Mouse (Mus musculus) intestine, postnatal 0 days (tissue): ENCODE measurements at regions not wholly inside any gene's neighbourhood (a gene's known extent, or its start where the extent isn't known, plus 50 kb on each side); places are given as distances from the start of the nearest gene placed in this dataset.

ENCODE experiments used
- ATAC-seq: fragments of 200-750 bp; cut with Nextera tagmentation; 2 replicates; pipeline ENCODE4 v1.8.0; 2017; ENCODE audit warnings: mild to moderate bottlenecking, moderate TSS enrichment, moderate library complexity
- H3K27ac ChIP-seq: fragments of 300-500 bp; sonication (generic); 2 replicates; pipeline ENCODE4 v1.5.1; 2014; ENCODE audit warnings: mild to moderate bottlenecking, low read depth, low read length, moderate library complexity
- H3K27me3 ChIP-seq: fragments of 300-500 bp; sonication (generic); replicated peaks from 2 replicates; pipeline ENCODE4 v1.6.1; 2014; ENCODE audit warnings: low read length, mixed read lengths; ENCODE audit not compliant: control insufficient read depth, insufficient read depth
- H3K36me3 ChIP-seq: fragments of 300-500 bp; sonication (generic); 2 replicates; pipeline ENCODE4 v1.6.1; 2014; ENCODE audit warnings: mild to moderate bottlenecking, moderate library complexity; ENCODE audit not compliant: control insufficient read depth, insufficient read depth
- H3K4me1 ChIP-seq: fragments of 300-500 bp; sonication (generic); replicated peaks from 2 replicates; pipeline ENCODE4 v1.6.1; 2014; ENCODE audit warnings: antibody characterized with exemption, low read length, mixed read lengths; ENCODE audit not compliant: control insufficient read depth, insufficient read depth
- H3K4me2 ChIP-seq: fragments of 300-500 bp; sonication (generic); replicated peaks from 2 replicates; pipeline ENCODE4 v1.6.1; 2014; ENCODE audit warnings: low read depth, mild to moderate bottlenecking, moderate library complexity
- H3K4me3 ChIP-seq: fragments of 300-500 bp; sonication (generic); 2 replicates; pipeline ENCODE4 v1.5.1; 2014; ENCODE audit warnings: low read depth, low read length
- H3K9ac ChIP-seq: fragments of 300-500 bp; sonication (generic); 2 replicates; pipeline ENCODE4 v1.6.1; 2014; ENCODE audit warnings: mild to moderate bottlenecking, low read depth, low read length
- H3K9me3 ChIP-seq: fragments of 300-500 bp; sonication (generic); 2 replicates; pipeline ENCODE4 v1.6.1; 2016; ENCODE audit warnings: mixed run types; ENCODE audit not compliant: control insufficient read depth
- CTCF ChIP-seq: sonication (generic); IDR thresholded peaks from 2 replicates; pipeline ENCODE4 v1.5.1; 2016; ENCODE audit warnings: low read depth, mild to moderate bottlenecking, control low read depth, antibody characterized with exemption, moderate library complexity
- WGBS: fragments of 180-500 bp; shearing (Covaris S2); extraction: QIAGEN DNeasy Blood & Tissue Kit; methylation state at CpG from one replicate; pipeline ENCODE4 v1.1.7; 2014; 5-methylcytosine and 5-hydroxymethylcytosine counted together

DNA sequence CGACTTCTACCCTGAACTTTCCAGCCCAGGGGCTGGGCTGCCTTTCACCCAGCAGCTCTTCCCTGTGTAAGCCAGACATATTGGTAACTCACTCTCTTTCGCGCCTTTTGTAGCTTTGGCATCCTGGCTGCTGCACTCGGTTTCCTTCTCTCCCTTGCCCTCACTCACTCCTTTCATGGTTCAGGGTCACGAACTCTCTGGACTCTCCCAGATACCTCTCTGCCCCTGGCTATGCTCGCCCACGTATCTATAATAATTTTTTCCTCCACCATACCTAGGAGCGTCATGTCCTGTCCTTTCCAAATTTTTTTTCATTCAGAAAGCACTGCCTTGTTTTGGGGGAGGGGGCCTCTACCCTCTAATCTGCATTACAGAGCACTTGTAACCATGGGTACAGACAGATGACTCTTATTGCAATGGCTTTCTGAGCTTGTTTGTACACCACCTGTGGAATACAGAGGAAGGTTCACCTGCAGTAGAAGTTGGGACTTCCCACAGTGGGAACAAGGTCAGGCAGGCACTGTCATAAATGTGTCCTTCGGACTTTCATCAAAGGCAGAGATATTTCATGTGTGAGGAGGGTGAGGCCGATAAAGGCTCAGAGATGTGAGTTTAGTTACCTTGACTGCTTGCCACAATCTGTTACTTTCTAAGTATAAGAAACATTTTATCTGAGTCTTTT lies 134.8 kb upstream of the Slc38a2 start:
- no peaks in the 10 kb centered on the region for H3K27me3 ChIP-seq
- no peak overlapping the region for H3K4me3 ChIP-seq
- H3K9ac ChIP-seq, result no peak overlapping the region
- H3K36me3 ChIP-seq, result no peaks in the 10 kb centered on the region
- peak; percentile 32; the same call in 1 of the 2 replicates for TF ChIP-seq CTCF
- no peak overlapping the region for H3K27ac ChIP-seq
- WGBS, result 44% methylated on average over 10 of the region's 10 CpGs
- H3K4me2 ChIP-seq, result 0 out of 2 replicates have a peak overlapping the region, but pooled peaks have one; percentile 13
- no peaks in the 10 kb centered on the region for H3K9me3 ChIP-seq
- H3K4me1 ChIP-seq, result no peaks in the 10 kb centered on the region; the same call in 1 of the 2 replicates
- peak; percentile 96 for ATAC-seq

DNA sequence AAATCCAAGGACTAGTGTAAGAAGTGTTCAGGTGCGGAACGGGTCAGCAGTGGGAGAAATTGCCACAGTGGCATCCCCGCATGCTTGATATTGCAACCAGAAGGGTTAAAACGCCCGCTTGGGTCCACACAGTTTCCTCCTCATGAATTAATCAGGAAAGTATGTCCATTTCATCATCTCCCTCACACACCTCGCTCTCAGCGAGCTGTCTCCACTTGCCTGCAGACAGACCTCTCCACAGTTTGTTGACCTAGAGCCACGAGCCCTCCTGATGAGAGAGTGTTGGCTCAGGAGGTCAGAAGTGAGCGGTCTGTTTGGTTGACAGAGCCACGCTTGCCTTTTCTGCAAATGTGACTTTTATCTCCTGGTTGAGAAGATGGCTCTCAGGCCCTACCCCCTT lies 132.9 kb upstream of the Slc38a2 start:
- Histone ChIP-seq H3K36me3 (no peaks in the 10 kb centered on the region), H3K4me1 (no peaks in the 10 kb centered on the region; the same call in 1 of the 2 replicates), H3K9me3 (no peaks in the 10 kb centered on the region), H3K9ac (no peak overlapping the region), H3K27ac (no peak overlapping the region), H3K4me2 (no peak overlapping the region), H3K4me3 (no peak overlapping the region), H3K27me3 (no peaks in the 10 kb centered on the region)
- ATAC-seq, result no peak
- 79% methylated on average over 10 of the region's 10 CpGs for WGBS
- TF ChIP-seq CTCF, result no peak

DNA sequence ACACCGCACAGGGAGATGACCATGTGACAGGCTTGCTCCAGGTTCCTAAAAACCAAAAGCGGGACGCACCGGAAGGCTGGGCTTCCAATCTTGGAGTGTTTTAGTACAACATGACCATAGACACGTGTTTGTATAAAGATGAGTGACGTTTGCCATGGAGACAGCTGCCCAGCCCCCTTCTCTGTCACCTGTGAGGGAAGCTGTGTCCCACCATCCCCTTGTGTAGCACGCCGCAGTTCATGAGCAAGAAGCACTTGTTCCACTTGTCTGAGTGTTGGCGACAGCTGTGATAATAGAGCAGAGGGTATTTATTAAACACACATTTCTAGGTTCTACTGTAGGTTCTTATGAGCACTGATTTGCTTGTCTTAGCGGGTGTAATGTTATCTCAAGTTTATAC lies 131.7 kb upstream of the Slc38a2 start:
- Histone ChIP-seq H3K4me3 (no peak overlapping the region), H3K9me3 (no peaks in the 10 kb centered on the region), H3K27ac (no peak overlapping the region), H3K4me1 (no peaks in the 10 kb centered on the region; the same call in 1 of the 2 replicates), H3K27me3 (no peaks in the 10 kb centered on the region), H3K4me2 (no peak overlapping the region), H3K9ac (no peak overlapping the region), H3K36me3 (no peaks in the 10 kb centered on the region)
- no peak for ATAC-seq
- TF ChIP-seq CTCF, result no peak
- 91% methylated on average over 10 of the region's 10 CpGs for WGBS

DNA sequence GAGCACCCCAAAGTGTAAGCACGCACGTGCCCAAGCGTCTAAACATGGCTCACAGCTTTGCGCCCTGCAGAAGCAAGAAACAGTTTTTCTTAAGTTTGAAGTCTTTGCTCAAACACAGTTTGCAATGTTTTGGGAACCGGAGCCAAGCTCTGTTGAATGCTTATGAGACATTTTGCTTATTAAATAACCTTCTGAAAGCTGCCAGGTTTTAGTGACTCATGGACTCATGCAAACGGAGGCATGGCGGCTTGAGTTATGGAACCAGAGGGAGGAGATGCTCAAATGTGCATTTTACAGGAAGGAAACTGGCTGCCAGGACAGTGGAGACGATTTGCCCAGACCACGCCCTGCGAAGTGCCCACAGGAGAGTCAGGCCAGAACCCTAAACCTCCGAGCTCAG lies 131.0 kb upstream of the Slc38a2 start:
- no peak overlapping the region for H3K4me3 ChIP-seq
- no peak overlapping the region for H3K9ac ChIP-seq
- no peak for ATAC-seq
- H3K4me2 ChIP-seq, result no peak overlapping the region
- WGBS, result 71% methylated on average over 11 of the region's 11 CpGs
- no peak overlapping the region for H3K27ac ChIP-seq
- H3K36me3 ChIP-seq, result no peaks in the 10 kb centered on the region
- H3K4me1 ChIP-seq, result no peaks in the 10 kb centered on the region; the same call in 1 of the 2 replicates
- TF ChIP-seq CTCF, result no peak
- no peaks in the 10 kb centered on the region for H3K9me3 ChIP-seq
- H3K27me3 ChIP-seq, result no peaks in the 10 kb centered on the region

DNA sequence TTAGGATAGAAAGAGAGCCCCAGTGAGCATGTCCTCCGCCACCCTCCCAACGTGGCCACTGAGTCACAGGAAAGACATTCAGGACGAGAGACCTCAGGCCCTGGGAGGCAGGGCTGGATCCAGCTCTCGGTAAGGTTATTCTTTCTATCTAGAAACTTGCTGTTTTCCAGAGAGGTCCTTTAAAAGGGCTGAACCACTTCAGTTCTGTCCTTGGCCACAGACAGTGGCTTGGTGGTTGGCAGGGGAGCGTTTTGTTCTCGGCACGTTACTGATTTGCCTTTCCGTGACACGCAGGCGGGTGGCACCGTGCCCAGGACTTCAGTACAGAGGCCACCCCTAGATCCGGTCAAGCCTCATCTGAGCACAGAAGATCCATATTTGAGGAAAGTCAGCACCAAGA lies 130.4 kb upstream of the Slc38a2 start:
- Histone ChIP-seq H3K27ac (no peak overlapping the region), H3K36me3 (no peaks in the 10 kb centered on the region), H3K9ac (no peak overlapping the region), H3K4me2 (no peak overlapping the region), H3K4me1 (no peaks in the 10 kb centered on the region; the same call in 1 of the 2 replicates), H3K4me3 (no peak overlapping the region), H3K9me3 (no peaks in the 10 kb centered on the region), H3K27me3 (no peaks in the 10 kb centered on the region)
- TF ChIP-seq CTCF, result no peak
- WGBS, result 87% methylated on average over 12 of the region's 12 CpGs
- ATAC-seq, result no peak

DNA sequence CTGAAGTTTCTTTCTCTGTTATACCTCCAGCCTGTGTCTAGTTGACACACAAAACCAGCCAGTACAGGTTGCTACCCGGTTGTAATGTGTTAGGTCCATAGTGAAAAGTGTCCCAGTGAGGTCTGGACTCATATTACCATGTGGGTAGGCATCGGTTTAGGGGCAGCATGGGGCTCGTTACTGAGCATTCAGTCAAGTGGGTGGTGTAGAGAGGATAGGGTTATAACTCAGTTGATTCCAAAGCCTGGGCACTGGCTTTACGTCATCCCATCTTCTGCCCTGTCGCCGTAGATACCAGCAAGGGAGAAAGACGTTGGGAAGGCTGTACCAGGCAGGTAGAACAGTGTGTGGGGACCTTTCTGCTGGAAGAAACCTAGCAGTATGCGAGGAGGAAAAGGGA lies 129.2 kb upstream of the Slc38a2 start:
- no peak for ATAC-seq

DNA sequence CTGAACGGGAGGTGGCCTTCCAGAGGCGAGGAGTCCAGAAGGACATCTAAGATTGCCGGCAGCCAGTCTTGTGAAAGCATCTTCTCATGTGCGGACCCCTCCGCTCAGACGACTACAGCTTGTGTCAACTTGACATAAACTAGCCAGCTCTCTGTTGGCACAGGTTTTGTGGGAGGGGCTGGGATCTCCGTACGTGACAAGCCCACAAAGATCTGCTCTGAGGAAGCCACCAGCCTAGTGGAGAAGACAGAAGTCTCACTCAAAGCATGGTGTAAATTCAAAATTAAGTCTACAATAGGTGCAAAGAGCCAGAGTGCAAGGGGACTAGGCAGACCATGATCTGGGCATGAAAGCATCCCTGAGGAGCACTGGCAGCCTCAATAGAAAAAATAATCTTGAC lies 128.4 kb upstream of the Slc38a2 start:
- Histone ChIP-seq H3K27me3 (no peaks in the 10 kb centered on the region), H3K4me2 (no peak overlapping the region), H3K4me1 (no peaks in the 10 kb centered on the region; the same call in 1 of the 2 replicates), H3K9me3 (no peaks in the 10 kb centered on the region), H3K27ac (no peak overlapping the region), H3K36me3 (no peaks in the 10 kb centered on the region), H3K4me3 (no peak overlapping the region), H3K9ac (no peak overlapping the region)
- WGBS, result 51% methylated on average over 8 of the region's 8 CpGs
- ATAC-seq, result no peak
- TF ChIP-seq CTCF, result no peak

More for the DNA sequence above, 129.2 kb upstream of the Slc38a2 start:
- no peaks in the 10 kb centered on the region; the same call in 1 of the 2 replicates for H3K4me1 ChIP-seq
- H3K4me2 ChIP-seq, result no peak overlapping the region
- no peak for TF ChIP-seq CTCF
- no peaks in the 10 kb centered on the region for H3K9me3 ChIP-seq
- H3K36me3 ChIP-seq, result no peaks in the 10 kb centered on the region
- 93% methylated on average over 8 of the region's 8 CpGs for WGBS
- no peak overlapping the region for H3K9ac ChIP-seq
- H3K27ac ChIP-seq, result no peak overlapping the region
- no peak overlapping the region for H3K4me3 ChIP-seq
- H3K27me3 ChIP-seq, result no peaks in the 10 kb centered on the region
